Mouse (Mus musculus): ENCODE data around the gene Chd6. TPM values are rescaled to one million over a fixed set of nuclear protein-coding genes. Genes with fewer than 3 reads are reported as not detected.

The Chd6 gene
- polyA plus RNA-seq, 1 experiment from 2014 or later = 49.9 TPM

DNA sequence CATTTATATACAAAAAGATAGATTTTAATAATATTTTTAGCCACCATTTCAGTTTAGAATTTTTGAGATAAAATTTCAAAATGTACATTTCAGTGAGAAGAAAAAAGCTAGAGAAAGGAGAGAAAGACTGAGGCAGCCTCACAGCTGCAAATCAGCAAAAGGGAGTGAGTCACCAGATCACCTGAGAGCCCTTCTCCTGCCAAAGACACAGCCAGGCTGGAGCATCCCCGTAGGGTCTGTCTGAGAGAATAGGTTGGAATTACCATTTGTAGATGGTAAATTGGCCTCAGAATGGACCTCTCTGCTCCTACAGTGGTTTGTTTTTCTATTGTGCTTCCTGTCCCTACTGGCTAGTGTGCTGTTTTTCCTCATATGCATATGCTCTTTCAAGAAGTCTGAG is 84.3 kb downstream of the Chd6 start:
- H3K4me3 ChIP-seq = no peak overlapping the region
- no peaks in the 10 kb centered on the region for H3K27me3 ChIP-seq
- no peak overlapping the region for H3K27ac ChIP-seq
- no peaks in the 10 kb centered on the region for H3K4me1 ChIP-seq
- ATAC-seq (ENCODE audit: insufficient number of reproducible peaks, insufficient read depth, low FRiP score, low TSS enrichment, low read depth) = no peak
- 96% methylated on average over 1 of the region's 1 CpGs for WGBS
- H3K9ac ChIP-seq = no peak overlapping the region
- H3K36me3 ChIP-seq = peaks cover 81% of the 10 kb centered on the region
- no peak overlapping the region for H3K4me2 ChIP-seq
- no peaks in the 10 kb centered on the region for H3K9me3 ChIP-seq

DNA sequence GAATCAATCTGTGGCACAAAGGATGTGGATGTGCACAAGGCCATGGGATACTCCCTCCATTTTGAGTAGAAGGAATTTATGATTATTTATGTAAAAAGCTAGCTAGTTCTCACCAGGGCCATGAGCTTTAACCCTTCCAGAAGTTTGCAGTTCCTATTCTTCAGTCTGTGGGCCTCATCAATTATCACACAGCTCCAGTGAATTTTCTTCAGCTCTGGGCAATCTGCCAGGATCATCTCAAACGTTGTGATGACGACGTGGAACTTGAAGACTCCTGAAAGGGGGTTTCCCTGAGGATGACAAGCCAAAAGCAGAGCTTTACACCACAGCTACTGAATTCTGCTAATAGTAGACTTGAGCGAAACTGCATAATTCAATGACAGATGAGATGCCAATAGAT is 91.0 kb downstream of the Chd6 start:
- ATAC-seq (ENCODE audit: insufficient number of reproducible peaks, insufficient read depth, low FRiP score, low TSS enrichment, low read depth) = no peak
- H3K36me3 ChIP-seq = peaks cover 90% of the 10 kb centered on the region
- no peak overlapping the region for H3K4me2 ChIP-seq
- no peak overlapping the region for H3K9ac ChIP-seq
- H3K4me1 ChIP-seq = no peaks in the 10 kb centered on the region
- 34% methylated on average over 4 of the region's 4 CpGs for WGBS
- H3K4me3 ChIP-seq = no peak overlapping the region
- H3K27ac ChIP-seq = no peak overlapping the region
- no peaks in the 10 kb centered on the region for H3K9me3 ChIP-seq
- H3K27me3 ChIP-seq = no peaks in the 10 kb centered on the region

DNA sequence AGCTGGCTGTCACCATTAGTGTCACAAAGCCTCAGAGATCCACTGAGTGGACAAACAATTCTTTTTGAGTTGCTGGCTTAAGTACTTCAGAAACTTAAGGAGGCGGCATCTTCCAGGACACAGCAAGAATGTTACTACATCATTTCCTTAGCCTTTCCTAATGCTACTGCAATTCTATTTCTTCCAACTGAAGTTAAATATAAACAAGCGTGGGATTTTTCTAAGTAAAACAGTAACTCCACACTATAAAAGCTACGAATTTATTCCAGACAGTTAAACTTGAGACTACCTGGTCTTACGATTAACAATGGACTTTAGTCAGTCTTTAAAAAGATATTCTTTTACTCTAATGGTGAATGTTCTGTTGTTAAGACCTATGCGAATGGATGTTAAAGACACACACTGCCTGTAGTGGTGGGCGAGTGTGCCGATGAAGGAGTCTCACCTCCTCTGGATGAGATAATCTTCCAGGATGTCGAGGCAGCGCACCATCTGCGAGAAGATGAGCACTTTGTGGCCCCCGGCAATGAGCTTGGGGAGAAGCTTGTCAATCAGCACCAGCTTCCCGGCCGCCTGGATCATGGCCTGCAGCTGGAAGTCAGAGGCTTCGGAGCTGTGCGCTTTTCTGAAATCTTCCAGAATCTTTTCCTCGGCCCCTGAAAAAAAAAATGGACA is 96.2 kb downstream of the Chd6 start:
- Histone ChIP-seq H3K27me3 (no peaks in the 10 kb centered on the region), H3K9me3 (no peaks in the 10 kb centered on the region), H3K27ac (no peak overlapping the region), H3K4me2 (no peak overlapping the region), H3K36me3 (peaks cover 93% of the 10 kb centered on the region), H3K9ac (no peak overlapping the region), H3K4me1 (no peaks in the 10 kb centered on the region), H3K4me3 (no peak overlapping the region)
- no peak for ATAC-seq (ENCODE audit: insufficient number of reproducible peaks, insufficient read depth, low FRiP score, low TSS enrichment, low read depth)
- 92% methylated on average over 16 of the region's 16 CpGs for WGBS

DNA sequence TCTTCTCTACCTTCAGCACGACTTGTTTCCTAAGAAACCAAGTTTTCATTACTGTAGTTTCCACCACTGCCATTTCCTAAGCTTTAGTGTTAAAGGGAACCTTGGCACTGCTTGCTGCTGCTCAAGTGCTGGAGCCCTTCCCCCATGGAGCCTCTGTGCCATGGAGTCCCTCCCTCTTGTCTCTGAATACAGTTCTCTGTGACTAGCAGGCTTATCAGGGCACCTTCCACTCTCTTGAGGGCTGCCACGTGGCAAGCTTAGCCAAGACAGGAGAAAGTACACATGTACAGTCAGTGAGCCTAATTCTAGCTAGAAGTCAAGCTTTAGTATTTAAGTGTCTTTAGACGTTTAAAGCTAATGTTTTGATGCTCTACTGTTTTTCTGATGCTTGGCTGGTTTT is 104.5 kb downstream of the Chd6 start:
- Histone ChIP-seq H3K27ac (no peak overlapping the region), H3K4me2 (no peak overlapping the region), H3K9ac (no peak overlapping the region), H3K4me3 (no peak overlapping the region), H3K27me3 (no peaks in the 10 kb centered on the region), H3K36me3 (peaks cover 54% of the 10 kb centered on the region), H3K4me1 (no peaks in the 10 kb centered on the region), H3K9me3 (no peaks in the 10 kb centered on the region)
- 79% methylated on average over 3 of the region's 3 CpGs for WGBS
- no peak for ATAC-seq (ENCODE audit: insufficient number of reproducible peaks, insufficient read depth, low FRiP score, low TSS enrichment, low read depth)

DNA sequence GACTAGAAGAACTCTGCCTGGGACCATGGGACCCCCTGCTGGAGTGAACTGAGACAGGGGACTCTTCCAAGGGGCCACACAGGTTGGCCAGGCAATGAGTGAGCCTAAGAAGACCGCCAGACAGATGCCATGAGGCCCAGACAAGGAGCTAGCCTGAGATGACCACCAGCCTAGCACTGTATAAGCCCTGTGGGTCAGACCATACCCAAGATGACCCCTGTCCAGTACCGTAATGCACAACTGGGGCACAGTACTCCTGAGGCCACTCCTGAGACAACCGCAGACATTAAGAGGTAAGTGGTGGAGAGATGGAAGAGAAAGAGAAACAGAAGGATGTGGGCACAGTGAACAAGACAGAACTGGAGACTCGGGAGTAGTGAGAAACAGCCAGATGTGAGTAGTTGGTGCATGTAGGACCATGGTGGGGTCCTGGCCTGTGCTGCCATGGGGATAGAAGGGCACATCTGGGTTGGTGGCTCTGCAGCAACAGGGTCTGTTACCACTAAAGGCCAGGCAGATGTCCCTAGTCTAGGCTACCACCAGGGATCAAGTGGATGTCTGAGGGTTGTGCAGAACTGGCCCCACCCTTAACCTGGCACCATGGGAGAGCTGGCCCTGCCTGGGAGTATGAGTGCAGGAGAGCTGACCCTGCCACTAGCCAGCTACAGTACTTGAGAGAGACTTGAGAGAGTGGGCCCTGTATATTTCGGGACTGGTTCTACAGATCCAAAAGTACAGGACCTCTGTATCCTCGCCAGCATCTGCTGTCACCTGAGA is 111.7 kb downstream of the Chd6 start:
- Histone ChIP-seq H3K9me3 (no peaks in the 10 kb centered on the region), H3K27ac (no peak overlapping the region), H3K36me3 (peaks cover 41% of the 10 kb centered on the region), H3K4me1 (no peaks in the 10 kb centered on the region), H3K27me3 (no peaks in the 10 kb centered on the region), H3K4me2 (no peak overlapping the region), H3K9ac (no peak overlapping the region), H3K4me3 (no peak overlapping the region)
- ATAC-seq (ENCODE audit: insufficient number of reproducible peaks, insufficient read depth, low FRiP score, low TSS enrichment, low read depth) = no peak
- WGBS = 90% methylated on average over 6 of the region's 6 CpGs

DNA sequence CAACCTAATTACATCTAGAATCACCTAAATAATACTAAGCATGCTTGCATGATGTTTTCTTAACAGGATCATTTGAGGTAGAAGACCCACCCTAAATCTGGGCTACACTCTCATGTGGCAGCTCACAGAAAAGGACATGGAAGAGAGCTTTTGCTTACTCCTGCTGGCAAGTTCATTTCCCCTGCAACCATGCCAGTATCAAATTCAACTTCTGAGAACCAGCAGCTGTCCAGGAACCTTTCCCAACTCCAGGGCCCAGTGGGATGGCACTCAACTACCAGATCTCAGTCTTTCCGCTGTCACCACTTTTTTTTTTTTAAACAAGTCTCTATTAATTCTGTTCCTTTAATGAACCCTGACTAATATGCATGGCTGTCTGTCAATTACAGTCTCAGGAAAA is 114.7 kb downstream of the Chd6 start:
- H3K9ac ChIP-seq = no peak overlapping the region
- peaks cover 66% of the 10 kb centered on the region for H3K36me3 ChIP-seq
- ATAC-seq (ENCODE audit: insufficient number of reproducible peaks, insufficient read depth, low FRiP score, low TSS enrichment, low read depth) = no peak
- H3K27ac ChIP-seq = no peak overlapping the region
- WGBS = 81% methylated on average over 1 of the region's 1 CpGs
- H3K9me3 ChIP-seq = no peaks in the 10 kb centered on the region
- H3K4me1 ChIP-seq = no peaks in the 10 kb centered on the region
- H3K4me3 ChIP-seq = no peak overlapping the region
- no peak overlapping the region for H3K4me2 ChIP-seq
- H3K27me3 ChIP-seq = no peaks in the 10 kb centered on the region

DNA sequence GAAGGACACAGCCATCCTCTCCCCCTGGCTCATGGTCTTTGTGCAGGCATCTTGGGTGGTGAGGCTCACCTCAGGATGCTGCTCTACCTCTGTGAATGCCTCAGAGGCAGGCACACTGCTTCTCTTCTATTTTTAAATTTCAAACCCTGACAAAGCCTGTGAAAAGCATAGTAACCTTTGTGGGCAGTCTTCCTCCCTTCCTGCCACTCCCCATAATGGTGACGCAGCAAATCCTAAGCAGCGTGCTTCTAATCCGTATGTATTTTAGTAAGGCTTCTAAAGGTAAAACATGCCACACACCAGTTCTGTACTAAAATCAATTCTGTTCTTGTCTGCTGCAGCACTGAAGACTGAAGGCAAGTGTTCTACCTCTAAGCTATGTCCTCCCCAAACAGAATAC is 116.4 kb downstream of the Chd6 start:
- Histone ChIP-seq H3K4me2 (no peak overlapping the region), H3K4me1 (no peaks in the 10 kb centered on the region), H3K27me3 (no peaks in the 10 kb centered on the region), H3K9me3 (no peaks in the 10 kb centered on the region), H3K36me3 (peaks cover 73% of the 10 kb centered on the region), H3K9ac (no peak overlapping the region), H3K27ac (no peak overlapping the region), H3K4me3 (no peak overlapping the region)
- 92% methylated on average over 3 of the region's 3 CpGs for WGBS
- ATAC-seq (ENCODE audit: insufficient number of reproducible peaks, insufficient read depth, low FRiP score, low TSS enrichment, low read depth) = no peak

DNA sequence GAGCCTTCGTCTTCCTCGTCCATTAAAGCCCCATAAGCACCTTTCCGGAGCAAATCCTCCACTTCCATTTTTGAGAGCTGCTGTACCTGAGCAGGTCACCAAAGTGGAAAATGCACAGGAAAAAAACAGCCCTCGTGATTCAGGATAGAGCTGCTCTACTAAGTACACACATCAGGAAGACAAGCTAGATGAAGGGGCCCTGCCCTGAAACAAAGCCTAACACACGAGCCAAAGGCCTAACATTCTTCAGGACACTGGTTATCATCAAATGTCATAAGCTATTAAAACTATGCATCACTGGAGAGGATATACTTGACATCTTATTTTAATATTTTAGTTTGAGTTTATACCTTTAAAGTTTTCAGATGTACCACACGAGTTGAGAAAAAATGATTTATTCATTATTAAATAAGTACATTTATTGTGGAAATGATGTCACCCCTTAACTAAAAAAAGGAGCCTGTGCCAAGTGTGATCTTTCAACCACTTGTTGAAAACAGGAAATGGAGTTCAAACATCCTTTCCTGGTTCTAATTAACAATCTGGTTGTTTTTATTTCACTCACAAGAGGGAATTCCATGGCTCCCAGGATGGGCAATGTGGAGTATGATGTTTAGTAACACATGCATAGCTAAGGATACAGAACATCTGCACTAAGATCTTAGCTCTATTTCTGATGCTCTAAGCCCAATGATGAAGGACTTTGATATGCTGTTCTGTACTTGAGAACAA is 118.4 kb downstream of the Chd6 start:
- Histone ChIP-seq H3K4me1 (no peaks in the 10 kb centered on the region), H3K27ac (no peak overlapping the region), H3K27me3 (no peaks in the 10 kb centered on the region), H3K4me3 (no peak overlapping the region), H3K4me2 (no peak overlapping the region), H3K36me3 (peaks cover 75% of the 10 kb centered on the region), H3K9me3 (no peaks in the 10 kb centered on the region), H3K9ac (no peak overlapping the region)
- WGBS = 68% methylated on average over 6 of the region's 6 CpGs
- no peak for ATAC-seq (ENCODE audit: insufficient number of reproducible peaks, insufficient read depth, low FRiP score, low TSS enrichment, low read depth)

DNA sequence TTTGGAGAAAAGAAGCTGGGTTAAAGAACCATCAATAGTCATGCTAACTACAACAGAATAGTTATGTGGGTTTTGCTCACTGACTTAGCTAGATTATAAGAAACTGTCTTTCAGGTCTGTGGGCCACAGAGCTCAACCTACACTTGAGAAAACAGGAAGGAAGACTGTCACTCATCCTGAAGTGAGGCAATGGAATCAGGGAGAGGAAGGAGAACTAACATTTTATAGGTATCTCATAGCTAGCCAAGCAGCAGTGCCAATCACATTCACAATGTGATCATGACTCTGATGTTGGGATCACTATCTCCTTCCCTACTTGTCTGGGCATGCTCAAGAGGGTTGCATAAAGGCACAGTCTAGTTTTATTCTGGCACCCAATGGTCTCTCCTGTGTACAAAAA is 121.4 kb downstream of the Chd6 start:
- H3K4me2 ChIP-seq = no peak overlapping the region
- H3K9me3 ChIP-seq = no peaks in the 10 kb centered on the region
- H3K27ac ChIP-seq = no peak overlapping the region
- ATAC-seq (ENCODE audit: insufficient number of reproducible peaks, insufficient read depth, low FRiP score, low TSS enrichment, low read depth) = no peak
- no peaks in the 10 kb centered on the region for H3K27me3 ChIP-seq
- H3K36me3 ChIP-seq = peaks cover 86% of the 10 kb centered on the region
- H3K4me3 ChIP-seq = no peak overlapping the region
- H3K4me1 ChIP-seq = no peaks in the 10 kb centered on the region
- H3K9ac ChIP-seq = no peak overlapping the region

DNA sequence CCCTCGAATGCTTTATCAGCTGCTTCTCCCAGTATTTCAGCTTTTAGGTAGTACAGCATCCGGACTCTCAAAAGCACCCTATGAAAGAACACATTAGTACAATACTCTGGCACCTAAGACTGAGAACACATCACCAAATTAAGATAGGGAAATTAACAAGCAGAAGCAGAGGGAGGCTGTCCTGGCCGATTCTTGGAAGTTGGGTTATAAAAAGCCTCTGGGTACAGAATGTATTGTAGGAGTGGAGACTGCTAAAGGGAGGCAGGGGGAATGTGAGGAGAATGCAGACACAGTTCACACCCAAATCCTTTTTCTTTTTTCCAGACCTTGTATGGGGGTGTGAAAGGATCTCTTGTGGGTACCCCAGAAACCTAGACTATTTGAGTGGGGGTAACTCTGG is 126.2 kb downstream of the Chd6 start:
- H3K4me3 ChIP-seq = no peak overlapping the region
- ATAC-seq (ENCODE audit: insufficient number of reproducible peaks, insufficient read depth, low FRiP score, low TSS enrichment, low read depth) = no peak
- peaks cover 87% of the 10 kb centered on the region for H3K36me3 ChIP-seq
- no peaks in the 10 kb centered on the region for H3K4me1 ChIP-seq
- H3K27me3 ChIP-seq = no peaks in the 10 kb centered on the region
- H3K9me3 ChIP-seq = no peaks in the 10 kb centered on the region
- no peak overlapping the region for H3K9ac ChIP-seq
- no peak overlapping the region for H3K4me2 ChIP-seq
- WGBS = 95% methylated on average over 3 of the region's 3 CpGs
- H3K27ac ChIP-seq = no peak overlapping the region

DNA sequence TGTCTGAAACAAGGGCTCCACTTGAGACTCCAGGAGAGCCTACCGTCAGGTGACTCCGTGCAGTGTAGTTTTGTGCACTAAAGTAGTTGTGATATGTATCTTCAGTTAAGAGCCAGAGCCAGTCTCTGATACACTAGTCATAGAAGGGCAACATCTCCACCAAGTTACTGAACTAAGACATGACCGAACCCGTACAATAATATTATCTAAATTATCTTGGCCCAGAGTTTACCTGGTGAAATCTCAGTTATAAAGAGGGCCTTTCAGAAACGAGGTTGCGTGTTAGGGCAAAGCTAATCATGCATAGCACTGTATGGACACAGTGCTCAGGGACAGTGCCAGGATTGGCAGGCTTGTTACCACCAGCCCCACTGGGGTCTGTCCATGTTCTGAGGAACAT is 127.1 kb downstream of the Chd6 start:
- no peak for ATAC-seq (ENCODE audit: insufficient number of reproducible peaks, insufficient read depth, low FRiP score, low TSS enrichment, low read depth)
- H3K4me2 ChIP-seq = no peak overlapping the region
- H3K9ac ChIP-seq = no peak overlapping the region
- no peak overlapping the region for H3K27ac ChIP-seq
- no peaks in the 10 kb centered on the region for H3K4me1 ChIP-seq
- H3K4me3 ChIP-seq = no peak overlapping the region
- 93% methylated on average over 6 of the region's 6 CpGs for WGBS
- peaks cover 85% of the 10 kb centered on the region for H3K36me3 ChIP-seq
- no peaks in the 10 kb centered on the region for H3K27me3 ChIP-seq
- H3K9me3 ChIP-seq = no peaks in the 10 kb centered on the region

DNA sequence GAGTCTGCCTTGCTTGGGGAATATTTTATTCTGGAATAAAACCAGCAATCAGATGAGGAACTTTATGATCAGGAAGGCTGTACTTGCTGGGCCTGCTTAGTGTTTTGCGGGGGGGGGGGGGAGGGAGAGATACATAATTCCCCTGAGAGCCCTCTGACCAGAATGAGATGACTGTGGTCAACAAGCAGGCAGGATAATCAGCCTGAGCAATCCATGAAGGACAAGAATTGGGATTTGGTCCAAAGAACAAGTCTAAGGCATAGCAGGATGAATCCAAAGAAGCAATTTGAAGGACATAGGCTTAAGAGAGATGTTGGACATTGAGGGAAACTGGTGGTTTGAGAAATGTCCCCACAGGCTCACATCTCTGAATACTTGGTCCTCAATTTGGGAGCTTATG is 130.2 kb downstream of the Chd6 start:
- Histone ChIP-seq H3K27ac (no peak overlapping the region), H3K4me3 (no peak overlapping the region), H3K4me1 (no peaks in the 10 kb centered on the region), H3K36me3 (peaks cover 82% of the 10 kb centered on the region), H3K27me3 (no peaks in the 10 kb centered on the region), H3K9me3 (no peaks in the 10 kb centered on the region), H3K4me2 (no peak overlapping the region), H3K9ac (no peak overlapping the region)
- WGBS = 83% methylated on average over 1 of the region's 1 CpGs
- no peak for ATAC-seq (ENCODE audit: insufficient number of reproducible peaks, insufficient read depth, low FRiP score, low TSS enrichment, low read depth)

Measured in embryonic facial prominence, embryonic 13.5 days (tissue).